Mouse (Mus musculus) hindbrain, embryonic 16.5 days (tissue): ENCODE results near the gene Gm10840. TPM values are rescaled to one million over a fixed set of nuclear protein-coding genes. Genes with fewer than 3 reads are reported as not detected.
"Not testable (repeated sequence)": the region's sequence is repeated elsewhere in the genome, so short reads cannot be mapped to it uniquely, and the experiment has no call there.

Experiments used
- ATAC-seq: fragments of 200-750 bp; cut with Nextera tagmentation; 2 replicates; pipeline ENCODE4 v1.8.0; 2017; ENCODE audit warnings: moderate TSS enrichment, moderate library complexity
- H3K27ac ChIP-seq: fragments of 300-500 bp; sonication (generic); 2 replicates; pipeline ENCODE4 v1.5.1; 2014; ENCODE audit warnings: low read depth, mild to moderate bottlenecking, control low read depth, low read length, moderate library complexity
- H3K27me3 ChIP-seq: fragments of 300-500 bp; sonication (generic); replicated peaks from 2 replicates; pipeline ENCODE4 v1.6.1; 2014; ENCODE audit warnings: low read length; ENCODE audit not compliant: control insufficient read depth, insufficient read depth
- H3K36me3 ChIP-seq: fragments of 300-500 bp; sonication (generic); 2 replicates; pipeline ENCODE4 v1.6.1; 2014; ENCODE audit warnings: mild to moderate bottlenecking, low read length, moderate library complexity, mixed read lengths; ENCODE audit not compliant: control insufficient read depth, insufficient read depth
- H3K4me1 ChIP-seq: fragments of 300-500 bp; sonication (generic); 2 replicates; pipeline ENCODE4 v1.6.1; 2014; ENCODE audit warnings: low read depth, low read length; ENCODE audit not compliant: control insufficient read depth, insufficient read depth
- H3K4me2 ChIP-seq: fragments of 300-500 bp; sonication (generic); 2 replicates; pipeline ENCODE4 v1.6.1; 2014; ENCODE audit warnings: mild to moderate bottlenecking, low read length, control low read depth, moderate library complexity
- H3K4me3 ChIP-seq: fragments of 300-500 bp; sonication (generic); 2 replicates; pipeline ENCODE4 v1.5.1; 2014; ENCODE audit warnings: mild to moderate bottlenecking, low read length, control low read depth, moderate library complexity
- H3K9ac ChIP-seq: fragments of 300-500 bp; sonication (generic); 2 replicates; pipeline ENCODE4 v1.6.1; 2014; ENCODE audit warnings: low read depth, mild to moderate bottlenecking, control low read depth, low read length, moderate library complexity
- H3K9me3 ChIP-seq: fragments of 300-500 bp; sonication (generic); 2 replicates; pipeline ENCODE4 v1.6.1; 2014; ENCODE audit warnings: mild to moderate bottlenecking, low read length, moderate library complexity; ENCODE audit not compliant: control insufficient read depth
- WGBS: fragments of 180-500 bp; shearing (Covaris S2); extraction: QIAGEN DNeasy Blood & Tissue Kit; methylation state at CpG from one replicate; pipeline ENCODE4 v1.1.7; 2014; 5-methylcytosine and 5-hydroxymethylcytosine counted together
- polyA plus RNA-seq: library from polyadenylated mRNA; unstranded; fragments of >200 nt; fragmentation: Nextera tagmentation; extraction: Ambion mirVana; gene quantifications from 2 replicates; pipeline ENCODE4 v1.2.1, GENCODE M21; 2015

Gm10840 gene
- polyA plus RNA-seq: not detected in 2 replicates

- 20% methylated on average over 22 of the region's 22 CpGs for WGBS
- H3K36me3 ChIP-seq: peaks cover 14% of the 10 kb centered on the region
These were observed at the start of gene Gm10840, which contains the start of gene Limd2 for GRCm38 (mm10) chr11:106160841-106161721. Gene Gm10840, plus strand, starts transcription at chr11:106160850. Gene Limd2, minus strand, starts transcription at chr11:106160860.

GRCm38 (mm10) chr11:106111688-106112087 is 49.0 kb upstream of the Gm10840 start:
- Histone ChIP-seq H3K9ac (no peak overlapping the region), H3K4me2 (no peak overlapping the region), H3K4me3 (no peak overlapping the region), H3K4me1 (no peaks in the 10 kb centered on the region), H3K27ac (no peak overlapping the region), H3K27me3 (no peaks in the 10 kb centered on the region), H3K9me3 (no peaks in the 10 kb centered on the region), H3K36me3 (peaks cover 7% of the 10 kb centered on the region)
- no peak for ATAC-seq

More at GRCm38 (mm10) chr11:106160841-106161721, at the start of gene Gm10840, which contains the start of gene Limd2:
- ATAC-seq: peak; percentile 19
- Histone ChIP-seq H3K4me3 (peak within 1 kb of the TSS; percentile 86), H3K4me2 (peak within 1 kb of the TSS; percentile 85), H3K9me3 (no peaks in the 10 kb centered on the region), H3K27ac (peak within 1 kb of the TSS; percentile 91), H3K9ac (peak within 1 kb of the TSS; percentile 98), H3K27me3 (no peaks in the 10 kb centered on the region), H3K4me1 (peaks cover 27% of the 10 kb centered on the region)

DNA sequence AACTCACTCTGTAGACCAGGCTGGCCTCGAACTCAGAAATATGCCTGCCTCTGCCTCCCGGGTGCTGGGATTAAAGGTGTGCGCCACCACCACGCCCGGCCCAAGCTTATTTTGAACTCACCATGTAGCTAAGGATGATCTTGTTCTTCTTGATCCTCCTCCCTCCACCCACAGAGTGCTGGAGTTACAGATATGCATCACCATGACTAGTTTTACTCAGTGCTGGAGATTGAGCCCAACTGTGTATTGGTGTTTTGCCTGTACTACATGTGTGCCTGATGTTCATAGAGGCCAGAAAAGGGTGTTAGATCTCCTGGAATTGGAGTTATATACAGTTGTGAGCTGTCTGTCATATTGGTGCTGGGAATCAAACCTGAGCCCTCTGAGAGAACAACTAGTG is 38.4 kb upstream of the Gm10840 start:
- WGBS: 98% methylated on average over 5 of the region's 5 CpGs
- Histone ChIP-seq H3K4me2 (no peak overlapping the region), H3K4me3 (no peak overlapping the region), H3K9ac (no peak overlapping the region), H3K27ac (0 out of 2 replicates have a peak overlapping the region, but pooled peaks have one; percentile 14), H3K9me3 (no peaks in the 10 kb centered on the region), H3K27me3 (no peaks in the 10 kb centered on the region), H3K4me1 (no peaks in the 10 kb centered on the region), H3K36me3 (peaks cover 10% of the 10 kb centered on the region)
- no peak for ATAC-seq

DNA sequence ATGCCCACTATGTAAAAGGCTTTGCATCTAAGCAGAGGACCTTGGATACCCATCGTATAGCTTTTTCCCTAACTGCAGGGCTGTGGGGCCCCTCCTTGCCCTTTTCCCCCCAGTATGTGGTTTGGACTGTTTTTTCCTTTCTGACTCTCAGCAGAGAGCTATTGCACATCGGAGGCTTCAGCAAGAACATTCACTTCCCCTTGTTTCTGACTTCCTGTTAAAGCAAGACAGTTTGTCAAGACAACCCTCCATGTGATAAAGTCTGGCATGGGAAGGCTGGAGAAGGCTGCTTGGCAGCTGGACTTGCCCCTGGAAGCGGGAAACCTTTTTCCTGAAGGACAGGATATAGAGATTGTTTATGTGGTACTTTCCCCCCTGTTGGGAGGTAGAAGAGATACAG is 37.9 kb upstream of the Gm10840 start:
- peaks cover 7% of the 10 kb centered on the region for H3K36me3 ChIP-seq
- no peak overlapping the region for H3K4me3 ChIP-seq
- ATAC-seq: no peak
- no peak overlapping the region for H3K9ac ChIP-seq
- no peaks in the 10 kb centered on the region for H3K27me3 ChIP-seq
- H3K4me1 ChIP-seq: no peaks in the 10 kb centered on the region
- H3K4me2 ChIP-seq: no peak overlapping the region
- whole genome bisulfite sequencing: 86% methylated on average over 3 of the region's 3 CpGs
- H3K27ac ChIP-seq: 0 out of 2 replicates have a peak overlapping the region, but pooled peaks have one; percentile 14
- H3K9me3 ChIP-seq: no peaks in the 10 kb centered on the region

- Histone ChIP-seq H3K4me2 (no peak overlapping the region), H3K9me3 (no peaks in the 10 kb centered on the region), H3K36me3 (peaks cover 6% of the 10 kb centered on the region), H3K9ac (no peak overlapping the region), H3K4me1 (no peaks in the 10 kb centered on the region), H3K4me3 (no peak overlapping the region), H3K27ac (no peak overlapping the region), H3K27me3 (no peaks in the 10 kb centered on the region)
- ATAC-seq: no peak
- WGBS: 66% methylated on average over 4 of the region's 4 CpGs
These were observed 35.9 kb upstream of the Gm10840 start for GRCm38 (mm10) chr11:106124784-106125183.

DNA sequence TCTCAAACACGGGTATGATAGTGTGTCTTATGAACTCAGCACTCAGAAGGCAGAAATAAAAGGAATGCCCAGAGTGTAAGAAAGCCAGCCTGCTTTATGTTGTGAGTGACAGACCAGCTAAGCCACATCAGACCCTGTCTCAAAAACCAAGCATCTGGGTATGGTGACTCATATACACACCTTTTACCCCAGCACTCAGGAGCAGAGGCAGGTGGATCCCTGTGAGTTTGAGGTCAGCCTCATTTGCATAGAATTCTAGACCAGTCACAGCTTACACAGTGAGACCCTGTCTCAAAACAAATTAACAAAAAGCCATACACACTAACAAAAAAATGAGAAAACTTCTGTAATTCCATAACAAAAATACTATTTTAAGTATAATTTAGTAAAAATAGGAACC is 34.8 kb upstream of the Gm10840 start:
- H3K4me1 ChIP-seq: no peaks in the 10 kb centered on the region
- no peak overlapping the region for H3K4me3 ChIP-seq
- no peak overlapping the region for H3K9ac ChIP-seq
- peaks cover 6% of the 10 kb centered on the region for H3K36me3 ChIP-seq
- no peak for ATAC-seq
- H3K9me3 ChIP-seq: no peaks in the 10 kb centered on the region
- H3K27me3 ChIP-seq: no peaks in the 10 kb centered on the region
- 87% methylated on average over 1 of the region's 1 CpGs for WGBS
- H3K27ac ChIP-seq: no peak overlapping the region
- H3K4me2 ChIP-seq: no peak overlapping the region

GRCm38 (mm10) chr11:106126727-106127373 is 33.8 kb upstream of the Gm10840 start:
- not testable (repeated sequence) for H3K9ac ChIP-seq, H3K36me3 ChIP-seq, H3K4me3 ChIP-seq, H3K4me2 ChIP-seq, H3K27me3 ChIP-seq, H3K4me1 ChIP-seq, H3K27ac ChIP-seq, H3K9me3 ChIP-seq, ATAC-seq
- WGBS: 94% methylated on average over 4 of the region's 6 CpGs

- WGBS: 97% methylated on average over 1 of the region's 1 CpGs
- H3K9ac ChIP-seq: no peak overlapping the region
- no peaks in the 10 kb centered on the region for H3K4me1 ChIP-seq
- no peak overlapping the region for H3K4me3 ChIP-seq
- no peak overlapping the region for H3K27ac ChIP-seq
- H3K27me3 ChIP-seq: no peaks in the 10 kb centered on the region
- no peak for ATAC-seq
- 0 out of 2 replicates have a peak, but pooled peaks cover 3% of the 10 kb centered on the region for H3K36me3 ChIP-seq
- H3K9me3 ChIP-seq: no peaks in the 10 kb centered on the region
- H3K4me2 ChIP-seq: no peak overlapping the region
These were observed 31.2 kb upstream of the Gm10840 start for GRCm38 (mm10) chr11:106129477-106129876.

- ATAC-seq: no peak
- Histone ChIP-seq H3K4me1 (no peaks in the 10 kb centered on the region; the same call in 1 of the 2 replicates), H3K9me3 (no peaks in the 10 kb centered on the region), H3K9ac (no peak overlapping the region), H3K27ac (no peak overlapping the region), H3K27me3 (no peaks in the 10 kb centered on the region), H3K4me2 (no peak overlapping the region), H3K36me3 (peaks cover 7% of the 10 kb centered on the region; the same call in 1 of the 2 replicates), H3K4me3 (no peak overlapping the region)
- WGBS: 87% methylated on average over 5 of the region's 5 CpGs
These were observed 28.1 kb upstream of the Gm10840 start for GRCm38 (mm10) chr11:106132516-106132915.
